Mouse (Mus musculus) brain, embryonic 14.5 days (tissue): ENCODE measurements around the gene Nod1. TPM values are rescaled to one million over a fixed set of nuclear protein-coding genes. Genes with fewer than 3 reads are reported as not detected.

Experiments
- DNase-seq: peaks from one replicate; pipeline ENCODE4 v3.0.0-alpha.2; 2011; ENCODE audit warnings: low read depth
- CTCF ChIP-seq: fragments of 200-500 bp; IDR thresholded peaks from 2 replicates; pipeline ENCODE4 v1.5.1; 2012; ENCODE audit warnings: inconsistent platforms, mild to moderate bottlenecking, moderate library complexity, borderline replicate concordance; ENCODE audit not compliant: insufficient read depth, insufficient read length; ENCODE audit errors: extremely low read depth
- POLR2A ChIP-seq: fragments of 200-500 bp; IDR thresholded peaks from 2 replicates; pipeline ENCODE4 v1.6.1; 2012; ENCODE audit warnings: mild to moderate bottlenecking, inconsistent platforms, borderline replicate concordance; ENCODE audit not compliant: poor library complexity, insufficient read depth, insufficient read length, severe bottlenecking; ENCODE audit errors: extremely low read depth
- polyA plus RNA-seq: library from polyadenylated mRNA; depleted of rRNA; stranded (reverse); fragments of >200 nt; gene quantifications from 2 replicates; pipeline ENCODE4 v1.2.3, GENCODE M21; 2012; rRNA removed

The Nod1 gene
- polyA plus RNA-seq, 1 experiment = 3.9 TPM

DNA sequence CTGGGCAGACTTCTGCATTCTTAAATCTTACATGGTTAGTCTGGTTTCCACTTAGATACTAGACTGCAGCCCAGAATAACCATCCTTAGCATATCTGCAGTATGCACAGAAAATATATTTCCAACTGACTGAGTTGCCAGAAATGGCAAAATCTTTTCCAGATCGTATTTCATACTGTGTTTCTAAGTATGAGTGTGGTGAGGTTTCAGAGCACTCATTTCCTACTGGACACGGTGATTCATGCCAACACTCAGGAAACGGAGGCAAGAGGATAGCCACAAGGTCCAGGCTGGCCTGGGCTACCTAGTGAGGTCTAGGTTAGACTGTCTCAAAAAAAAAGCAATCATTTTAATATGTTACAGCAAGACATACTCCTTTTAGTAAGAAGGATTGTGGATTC, 81.0 kb downstream of the Nod1 start:
- TF ChIP-seq POLR2A = no peak
- TF ChIP-seq CTCF = no peak
- DNase-seq = no peak

DNA sequence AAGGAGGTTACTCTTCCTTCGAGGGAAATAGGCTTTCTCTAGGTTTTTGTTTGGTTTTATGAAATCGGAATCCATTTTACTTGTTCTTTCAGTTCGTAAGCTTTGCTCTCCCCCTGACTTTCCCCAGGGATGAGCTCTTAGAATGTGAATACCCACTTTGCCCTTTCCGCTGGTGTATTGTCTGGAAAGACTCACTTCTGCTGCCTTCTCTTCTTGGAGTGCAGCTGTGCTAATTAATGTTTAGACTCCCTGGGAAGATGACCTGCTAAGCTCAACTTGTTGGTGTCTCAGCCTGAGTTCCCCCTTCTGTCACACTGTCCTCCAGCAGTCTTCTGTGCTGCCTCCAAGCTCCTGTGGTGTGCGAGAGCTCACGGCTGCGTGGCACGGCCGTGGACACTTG, 82.2 kb downstream of the Nod1 start:
- DNase-seq = no peak
- no peak for TF ChIP-seq CTCF
- no peak for TF ChIP-seq POLR2A

DNA sequence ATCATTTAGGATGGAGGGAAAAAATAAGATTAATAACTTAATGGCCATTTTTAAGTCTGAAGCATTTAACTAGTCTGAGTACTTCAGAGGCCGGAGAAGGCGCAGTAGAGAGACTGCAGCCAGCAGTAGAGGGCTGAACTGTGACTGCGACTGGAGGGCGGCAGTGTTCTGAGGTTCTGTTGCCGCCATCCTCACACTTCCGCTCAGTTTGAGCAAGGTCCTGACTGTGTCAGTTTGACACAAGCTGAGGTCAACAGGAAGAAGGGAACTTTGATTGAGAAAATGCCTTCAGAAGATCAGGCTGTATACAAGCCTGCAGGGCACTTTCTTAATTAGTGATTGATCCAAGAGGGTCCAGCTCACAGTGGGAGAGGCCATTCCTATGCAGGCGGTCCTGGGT, 86.2 kb downstream of the Nod1 start:
- TF ChIP-seq CTCF = no peak
- TF ChIP-seq POLR2A = no peak
- DNase-seq = no peak

DNA sequence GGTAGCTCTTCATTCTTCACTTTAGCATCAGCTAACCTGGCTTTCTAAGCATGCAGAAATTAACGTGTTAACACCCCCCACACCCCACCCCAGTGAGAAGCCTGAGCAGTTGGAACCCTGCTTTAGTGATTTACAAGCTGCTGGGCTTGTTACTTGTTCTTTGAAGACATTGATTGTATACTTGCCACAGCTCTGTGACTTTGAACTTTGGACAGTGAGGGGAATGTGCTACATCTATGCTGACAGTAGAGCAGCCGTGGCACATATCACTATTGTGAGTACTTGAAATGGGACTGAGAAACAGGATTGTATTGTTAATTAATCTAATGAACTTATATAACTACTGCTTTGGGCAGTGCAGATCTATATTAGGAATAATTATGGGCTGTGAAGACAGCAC, 89.0 kb downstream of the Nod1 start:
- DNase-seq = no peak
- TF ChIP-seq CTCF (no peak), POLR2A (no peak)

DNA sequence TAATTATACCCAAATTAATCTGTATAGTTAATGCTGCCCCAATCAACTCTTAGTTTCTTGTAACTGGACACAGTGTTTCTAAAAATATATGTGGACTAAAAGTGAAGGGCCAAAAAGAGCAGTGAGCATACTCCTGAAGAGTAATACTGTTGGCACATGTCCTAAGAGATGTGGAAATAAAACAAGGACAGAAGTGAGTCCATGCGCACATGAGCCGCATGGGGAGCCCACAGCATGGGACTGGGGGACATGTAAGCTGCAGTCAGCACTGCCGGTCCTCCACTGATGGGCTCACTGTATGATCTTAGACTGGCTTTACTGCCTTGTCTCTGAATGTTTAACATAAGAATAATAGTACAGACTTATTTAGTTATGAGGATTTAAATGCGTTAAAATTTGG, 92.3 kb downstream of the Nod1 start:
- no peak for DNase-seq
- TF ChIP-seq POLR2A = no peak
- TF ChIP-seq CTCF = no peak

DNA sequence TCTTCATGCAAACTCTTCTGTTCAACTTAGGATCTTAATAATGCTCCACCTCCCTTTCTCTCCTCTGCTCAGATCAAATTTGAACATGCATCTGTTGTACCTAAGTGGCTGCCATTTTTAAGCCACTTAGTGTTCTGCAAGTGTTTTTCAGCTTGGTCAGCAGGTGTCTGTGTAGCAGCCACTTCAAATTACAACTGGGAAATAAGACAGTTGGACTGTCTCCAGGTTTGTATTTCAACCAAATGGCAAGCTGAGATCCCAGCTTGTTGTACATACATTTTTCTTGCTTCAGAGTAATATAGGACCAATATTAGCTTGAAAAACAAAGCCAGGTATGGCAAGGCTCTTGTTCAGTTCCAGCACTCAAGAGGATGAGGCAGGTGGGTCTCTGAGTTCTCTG, 93.9 kb downstream of the Nod1 start:
- peak; percentile 50 for DNase-seq
- TF ChIP-seq CTCF = no peak
- TF ChIP-seq POLR2A = no peak

DNA sequence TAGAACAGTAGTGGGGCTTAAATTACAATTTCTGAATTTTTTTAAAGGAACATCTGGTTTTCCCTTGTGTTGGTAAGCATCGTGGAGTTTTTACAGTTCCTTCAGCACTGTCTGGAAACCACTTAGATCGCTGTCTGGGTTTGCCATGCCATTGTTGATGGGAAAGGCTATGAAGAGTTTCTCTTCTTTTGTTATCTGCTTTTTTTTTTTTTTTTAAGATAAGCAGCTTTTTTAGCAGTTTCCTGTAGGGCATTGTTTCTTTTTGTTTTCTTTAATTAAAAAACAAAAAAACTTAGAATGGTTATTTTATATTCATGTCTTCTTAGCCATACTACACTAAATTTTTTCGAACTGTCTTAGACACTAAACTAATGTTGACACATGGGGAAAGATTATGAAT, 94.8 kb downstream of the Nod1 start:
- TF ChIP-seq CTCF = no peak
- no peak for TF ChIP-seq POLR2A

DNA sequence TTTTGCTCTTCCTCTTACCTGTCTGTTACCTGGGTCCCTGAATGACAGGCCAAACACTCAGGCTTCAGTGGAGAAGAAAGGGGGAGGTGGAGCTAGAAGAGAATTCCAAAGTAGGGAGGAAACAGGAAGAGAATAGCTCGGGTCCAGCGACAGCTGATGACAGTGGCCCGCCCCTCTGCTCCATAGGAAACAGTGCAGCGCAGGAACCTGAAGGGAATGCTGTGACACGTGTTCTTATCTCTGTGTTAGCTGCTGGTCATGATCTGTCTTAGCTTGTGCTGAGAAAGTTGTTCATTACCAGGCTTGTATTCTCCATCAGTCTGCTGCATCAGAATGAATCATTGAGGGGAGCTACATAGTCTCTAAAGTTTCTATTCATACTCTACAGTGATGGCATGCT, 95.6 kb downstream of the Nod1 start:
- DNase-seq = no peak
- TF ChIP-seq POLR2A (no peak), CTCF (no peak)

More for the DNA sequence above, 94.8 kb downstream of the Nod1 start:
- no peak for DNase-seq

Other genes starting within 250 kb of the Nod1 start
- gene Znrf2, start 155.7 kb downstream of the Nod1 start, polyA plus RNA-seq = 19.3 and 19.6 TPM in 2 replicates
- 3.7 and 5.4 TPM in 2 replicates for gene Ggct, start 20.3 kb upstream of the Nod1 start, polyA plus RNA-seq
- gene Gars, start 65.4 kb upstream of the Nod1 start, polyA plus RNA-seq = 110 and 122 TPM in 2 replicates
- 1.9 and 2.1 TPM in 2 replicates for gene Crhr2, start 160.4 kb upstream of the Nod1 start, polyA plus RNA-seq
- gene Inmt, start 202.4 kb upstream of the Nod1 start, polyA plus RNA-seq = not detected in 2 replicates
- gene Mindy4, start 230.8 kb upstream of the Nod1 start, polyA plus RNA-seq = 10.9 and 13.7 TPM in 2 replicates